Mouse (Mus musculus): Measurements from ENCODE around the gene Vps25. TPM values are rescaled to one million over a fixed set of nuclear protein-coding genes. Genes with fewer than 3 reads are reported as not detected.

Vps25 gene
- polyA plus RNA-seq, 1 experiment from 2014 or later = 120 TPM

- Histone ChIP-seq H3K36me3 (ENCODE audit: control insufficient read depth, insufficient read depth, low read length) (peaks cover 20% of the 10 kb centered on the region), H3K4me2 (ENCODE audit: low read depth, severe bottlenecking) (no peak overlapping the region), H3K4me1 (ENCODE audit: control insufficient read depth, insufficient read depth, low read length) (no peaks in the 10 kb centered on the region), H3K27ac (replicated peaks; ENCODE audit: low read depth, low read length) (no peak overlapping the region), H3K27me3 (ENCODE audit: control insufficient read depth, insufficient read depth, low read length) (no peaks in the 10 kb centered on the region), H3K9ac (ENCODE audit: low read length) (no peak overlapping the region), H3K9me3 (ENCODE audit: control insufficient read depth, low read length) (no peaks in the 10 kb centered on the region), H3K4me3 (ENCODE audit: low read depth, low read length) (no peak overlapping the region)
- 93% methylated on average over 8 of the region's 8 CpGs for WGBS
- DNase-seq (ENCODE audit: low spot score) (no peak), ATAC-seq (ENCODE audit: insufficient number of reproducible peaks, low FRiP score, low TSS enrichment, low read depth) (no peak)
These were observed 41.7 kb downstream of the Vps25 start for GRCm38 (mm10) chr11:101295191-101295590.

DNA sequence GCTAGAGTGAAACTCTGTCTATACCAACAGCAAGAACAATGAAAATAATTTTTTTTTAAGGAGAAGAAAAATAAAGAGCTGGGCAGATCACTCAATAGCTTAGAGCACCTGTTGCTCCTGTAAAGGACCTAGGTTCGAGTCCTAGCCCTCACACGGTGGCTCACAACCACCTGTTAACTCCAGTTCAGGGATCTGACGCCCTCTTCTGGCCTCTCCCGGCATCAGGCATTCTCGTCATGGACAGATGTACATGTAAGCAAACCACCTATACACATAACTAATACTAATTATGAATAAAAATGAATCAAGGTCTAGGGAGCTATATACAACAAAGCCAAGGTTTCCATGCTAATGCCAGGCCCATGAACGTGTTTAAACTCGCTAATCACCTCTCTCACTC lies 47.4 kb downstream of the Vps25 start:
- H3K4me1 ChIP-seq (ENCODE audit: control insufficient read depth, insufficient read depth, low read length) = peaks cover 5% of the 10 kb centered on the region
- no peaks in the 10 kb centered on the region for H3K9me3 ChIP-seq (ENCODE audit: control insufficient read depth, low read length)
- H3K36me3 ChIP-seq (ENCODE audit: control insufficient read depth, insufficient read depth, low read length) = peaks cover 6% of the 10 kb centered on the region
- H3K27ac ChIP-seq (replicated peaks; ENCODE audit: low read depth, low read length) = no peak overlapping the region
- ATAC-seq (ENCODE audit: insufficient number of reproducible peaks, low FRiP score, low TSS enrichment, low read depth) (no peak), DNase-seq (ENCODE audit: low spot score) (no peak)
- peak overlapping the region; percentile 99 for H3K4me2 ChIP-seq (ENCODE audit: low read depth, severe bottlenecking)
- H3K27me3 ChIP-seq (ENCODE audit: control insufficient read depth, insufficient read depth, low read length) = no peaks in the 10 kb centered on the region
- peak overlapping the region; percentile 94 for H3K4me3 ChIP-seq (ENCODE audit: low read depth, low read length)
- H3K9ac ChIP-seq (ENCODE audit: low read length) = 0 out of 2 replicates have a peak overlapping the region, but pooled peaks have one; percentile 83
- 68% methylated on average over 7 of the region's 7 CpGs for WGBS

DNA sequence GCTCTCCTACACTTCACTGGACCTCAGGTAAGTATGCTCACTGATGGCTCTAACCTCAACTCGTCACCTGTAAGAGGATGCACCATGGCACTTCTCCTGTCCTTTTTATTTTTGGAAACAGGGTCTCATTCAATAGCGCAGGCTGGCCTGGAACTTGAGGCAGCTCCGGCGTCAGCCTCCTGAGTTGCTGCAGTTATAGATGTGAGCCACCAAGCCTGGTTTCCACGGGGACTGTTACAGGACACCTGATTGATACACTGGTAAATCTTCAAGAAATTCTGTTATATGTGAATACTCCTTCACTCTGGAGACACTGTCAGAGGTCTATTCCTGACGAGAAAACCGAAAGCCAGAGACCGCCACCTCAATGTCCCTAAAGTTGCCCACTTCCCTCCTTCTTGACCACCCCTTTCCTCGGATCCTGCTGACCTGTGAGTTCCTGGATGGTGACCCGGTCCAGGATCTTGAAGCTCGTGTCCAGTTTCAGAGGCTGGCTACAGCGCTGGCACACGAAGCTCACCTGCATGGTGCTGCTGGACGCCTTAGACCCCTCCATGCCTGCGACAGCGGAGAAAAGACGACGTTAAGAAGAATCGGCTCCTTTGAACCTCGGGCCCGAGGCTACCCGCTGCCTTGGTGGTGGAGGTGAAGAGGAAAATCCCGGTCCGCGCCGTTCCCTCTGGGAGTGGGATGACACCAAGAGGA lies 47.9 kb downstream of the Vps25 start:
- H3K27me3 ChIP-seq (ENCODE audit: control insufficient read depth, insufficient read depth, low read length) = no peaks in the 10 kb centered on the region
- H3K4me2 ChIP-seq (ENCODE audit: low read depth, severe bottlenecking) = peak overlapping the region; percentile 99
- peaks cover 5% of the 10 kb centered on the region for H3K4me1 ChIP-seq (ENCODE audit: control insufficient read depth, insufficient read depth, low read length)
- ATAC-seq (ENCODE audit: insufficient number of reproducible peaks, low FRiP score, low TSS enrichment, low read depth) = peak; percentile 9; the same call in 1 of the 2 replicates
- H3K27ac ChIP-seq (replicated peaks; ENCODE audit: low read depth, low read length) = no peak overlapping the region
- peak overlapping the region; percentile 83 for H3K9ac ChIP-seq (ENCODE audit: low read length)
- no peak for DNase-seq (ENCODE audit: low spot score)
- WGBS = 14% methylated on average over 26 of the region's 26 CpGs
- peaks cover 6% of the 10 kb centered on the region for H3K36me3 ChIP-seq (ENCODE audit: control insufficient read depth, insufficient read depth, low read length)
- H3K9me3 ChIP-seq (ENCODE audit: control insufficient read depth, low read length) = no peaks in the 10 kb centered on the region
- peak overlapping the region; percentile 94 for H3K4me3 ChIP-seq (ENCODE audit: low read depth, low read length)

DNA sequence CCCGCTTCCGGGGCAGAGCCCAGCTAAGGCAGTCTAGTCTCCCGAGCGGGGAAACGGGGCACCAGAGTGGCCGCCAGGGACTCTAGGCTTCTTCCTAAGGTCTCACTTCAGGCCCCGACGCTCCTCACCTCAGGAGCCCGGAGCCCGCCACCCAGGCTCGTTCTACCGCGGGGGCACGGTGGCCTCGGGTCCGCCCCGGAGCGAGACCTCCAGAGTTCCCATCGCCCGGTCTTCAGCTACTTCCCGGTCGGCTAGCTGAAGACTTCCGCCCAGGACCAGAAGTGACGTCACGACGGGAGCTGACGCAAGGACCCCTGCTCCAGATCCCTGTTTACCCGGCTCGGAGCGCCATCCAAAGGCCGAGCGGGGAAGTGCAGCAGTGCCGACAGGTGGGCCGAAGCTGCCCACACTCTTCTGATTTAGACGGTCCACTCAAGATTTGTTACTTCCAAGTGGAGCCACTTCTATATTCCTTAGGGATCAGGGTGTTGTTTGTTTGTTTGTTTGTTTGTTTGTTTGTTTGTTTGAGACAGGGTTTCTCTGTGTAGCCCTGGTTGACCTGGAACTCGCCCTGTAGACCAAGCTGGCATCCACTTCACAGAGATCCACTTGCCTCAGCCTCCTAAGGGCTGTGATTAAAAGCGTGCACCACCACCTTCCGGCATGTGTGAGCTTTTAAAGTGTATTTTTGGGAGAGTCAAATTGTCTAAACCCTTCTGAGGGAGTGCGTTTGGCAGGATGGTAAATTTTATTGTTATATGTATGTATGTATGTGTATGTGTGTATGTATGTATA lies 48.7 kb downstream of the Vps25 start, which contains the start of gene Becn1:
Becn1 (minus strand) TSS at position 283 of the 795 bp plus-strand sequence.
- peak within 1 kb of the TSS; percentile 94 for H3K4me3 ChIP-seq (ENCODE audit: low read depth, low read length)
- WGBS = 7% methylated on average over 39 of the region's 39 CpGs
- peaks cover 5% of the 10 kb centered on the region for H3K4me1 ChIP-seq (ENCODE audit: control insufficient read depth, insufficient read depth, low read length)
- ATAC-seq (ENCODE audit: insufficient number of reproducible peaks, low FRiP score, low TSS enrichment, low read depth) (peak; percentile 83; the same call in 1 of the 2 replicates), DNase-seq (ENCODE audit: low spot score) (peak; percentile 99)
- H3K27me3 ChIP-seq (ENCODE audit: control insufficient read depth, insufficient read depth, low read length) = no peaks in the 10 kb centered on the region
- peak within 1 kb of the TSS; percentile 83 for H3K9ac ChIP-seq (ENCODE audit: low read length)
- no peak within 1 kb of the TSS for H3K27ac ChIP-seq (replicated peaks; ENCODE audit: low read depth, low read length)
- H3K36me3 ChIP-seq (ENCODE audit: control insufficient read depth, insufficient read depth, low read length) = peaks cover 6% of the 10 kb centered on the region
- H3K4me2 ChIP-seq (ENCODE audit: low read depth, severe bottlenecking) = peak within 1 kb of the TSS; percentile 99
- H3K9me3 ChIP-seq (ENCODE audit: control insufficient read depth, low read length) = no peaks in the 10 kb centered on the region

GRCm38 (mm10) chr11:101307744-101308143 lies 54.2 kb downstream of the Vps25 start:
- WGBS = 45% methylated on average over 5 of the region's 5 CpGs

More at GRCm38 (mm10) chr11:101307744-101308143, 54.2 kb downstream of the Vps25 start:
- Histone ChIP-seq H3K4me2 (ENCODE audit: low read depth, severe bottlenecking) (no peak overlapping the region), H3K4me1 (ENCODE audit: control insufficient read depth, insufficient read depth, low read length) (no peaks in the 10 kb centered on the region), H3K4me3 (ENCODE audit: low read depth, low read length) (no peak overlapping the region), H3K27me3 (ENCODE audit: control insufficient read depth, insufficient read depth, low read length) (no peaks in the 10 kb centered on the region), H3K36me3 (ENCODE audit: control insufficient read depth, insufficient read depth, low read length) (no peaks in the 10 kb centered on the region), H3K27ac (replicated peaks; ENCODE audit: low read depth, low read length) (no peak overlapping the region), H3K9me3 (ENCODE audit: control insufficient read depth, low read length) (no peaks in the 10 kb centered on the region), H3K9ac (ENCODE audit: low read length) (no peak overlapping the region)
- ATAC-seq (ENCODE audit: insufficient number of reproducible peaks, low FRiP score, low TSS enrichment, low read depth) = no peak
- DNase-seq (ENCODE audit: low spot score) = no peak

Other genes with a start within 250 kb of the Vps25 start
- gene Atp6v0a1, start 244.3 kb upstream of the Vps25 start, polyA plus RNA-seq (2014; fragmentation: Nextera tagmentation; extraction: Ambion mirVana) = 27.1 and 32.0 TPM in 2 replicates
- gene Naglu, start 183.7 kb upstream of the Vps25 start, polyA plus RNA-seq (2014; fragmentation: Nextera tagmentation; extraction: Ambion mirVana) = 5.2 and 5.3 TPM in 2 replicates
- gene Hsd17b1, start 175.3 kb upstream of the Vps25 start, polyA plus RNA-seq (2014; fragmentation: Nextera tagmentation; extraction: Ambion mirVana) = 0.15 TPM in 1 of 2 replicates, not detected in the other
- gene Coasy, start 171.1 kb upstream of the Vps25 start, polyA plus RNA-seq (2014; fragmentation: Nextera tagmentation; extraction: Ambion mirVana) = 40.5 and 49.4 TPM in 2 replicates
- gene Mlx, start 166.4 kb upstream of the Vps25 start, polyA plus RNA-seq (2014; fragmentation: Nextera tagmentation; extraction: Ambion mirVana) = 40.6 and 48.9 TPM in 2 replicates
- gene Psmc3ip, start 158.3 kb upstream of the Vps25 start, polyA plus RNA-seq (2014; fragmentation: Nextera tagmentation; extraction: Ambion mirVana) = 71.1 and 71.6 TPM in 2 replicates
- 10.3 and 10.8 TPM in 2 replicates for gene Retreg3, start 133.8 kb upstream of the Vps25 start, polyA plus RNA-seq (2014; fragmentation: Nextera tagmentation; extraction: Ambion mirVana)
- gene Tubg1, start 133.8 kb upstream of the Vps25 start, polyA plus RNA-seq (2014; fragmentation: Nextera tagmentation; extraction: Ambion mirVana) = 113 and 119 TPM in 2 replicates
- gene Tubg2, start 97.8 kb upstream of the Vps25 start, polyA plus RNA-seq (2014; fragmentation: Nextera tagmentation; extraction: Ambion mirVana) = 4.8 and 5.0 TPM in 2 replicates
- 0.04 and 0.21 TPM in 2 replicates for gene Cntnap1, start 83.2 kb upstream of the Vps25 start, polyA plus RNA-seq (2014; fragmentation: Nextera tagmentation; extraction: Ambion mirVana)
- gene Plekhh3, start 82.4 kb upstream of the Vps25 start, polyA plus RNA-seq (2014; fragmentation: Nextera tagmentation; extraction: Ambion mirVana) = 2.6 and 4.1 TPM in 2 replicates
- 0.13 TPM in 1 of 2 replicates, not detected in the other for gene Ccr10, start 78.3 kb upstream of the Vps25 start, polyA plus RNA-seq (2014; fragmentation: Nextera tagmentation; extraction: Ambion mirVana)
- 12.7 and 13.4 TPM in 2 replicates for gene Ezh1, start 27.2 kb upstream of the Vps25 start, polyA plus RNA-seq (2014; fragmentation: Nextera tagmentation; extraction: Ambion mirVana)
- 60.4 and 67.2 TPM in 2 replicates for gene Ramp2, start 7.7 kb upstream of the Vps25 start, polyA plus RNA-seq (2014; fragmentation: Nextera tagmentation; extraction: Ambion mirVana)
- 7.0 and 8.1 TPM in 2 replicates for gene Wnk4, start 6.9 kb downstream of the Vps25 start, polyA plus RNA-seq (2014; fragmentation: Nextera tagmentation; extraction: Ambion mirVana)
- 1.3 and 1.8 TPM in 2 replicates for gene Cntd1, start 25.3 kb downstream of the Vps25 start, polyA plus RNA-seq (2014; fragmentation: Nextera tagmentation; extraction: Ambion mirVana)
- gene Coa3, start 25.4 kb downstream of the Vps25 start, polyA plus RNA-seq (2014; fragmentation: Nextera tagmentation; extraction: Ambion mirVana) = 191 and 204 TPM in 2 replicates
- 135 and 139 TPM in 2 replicates for gene Becn1, start 48.6 kb downstream of the Vps25 start, polyA plus RNA-seq (2014; fragmentation: Nextera tagmentation; extraction: Ambion mirVana)
- gene Psme3, start 62.5 kb downstream of the Vps25 start, polyA plus RNA-seq (2014; fragmentation: Nextera tagmentation; extraction: Ambion mirVana) = 158 and 164 TPM in 2 replicates
- 1.5 and 1.9 TPM in 2 replicates for gene Aoc2, start 71.4 kb downstream of the Vps25 start, polyA plus RNA-seq (2014; fragmentation: Nextera tagmentation; extraction: Ambion mirVana)
- gene Aoc3, start 76.9 kb downstream of the Vps25 start, polyA plus RNA-seq (2014; fragmentation: Nextera tagmentation; extraction: Ambion mirVana) = not detected in 2 replicates
- not detected in 2 replicates for gene G6pc, start 113.9 kb downstream of the Vps25 start, polyA plus RNA-seq (2014; fragmentation: Nextera tagmentation; extraction: Ambion mirVana)
- 89.0 and 91.6 TPM in 2 replicates for gene Aarsd1, start 163.9 kb downstream of the Vps25 start, polyA plus RNA-seq (2014; fragmentation: Nextera tagmentation; extraction: Ambion mirVana)
- gene Gm27029, start 171.1 kb downstream of the Vps25 start, polyA plus RNA-seq (2014; fragmentation: Nextera tagmentation; extraction: Ambion mirVana) = 10.4 and 11.5 TPM in 2 replicates
- 13.3 and 14.4 TPM in 2 replicates for gene Rundc1, start 171.4 kb downstream of the Vps25 start, polyA plus RNA-seq (2014; fragmentation: Nextera tagmentation; extraction: Ambion mirVana)
- gene Ptges3l, start 171.6 kb downstream of the Vps25 start, polyA plus RNA-seq (2014; fragmentation: Nextera tagmentation; extraction: Ambion mirVana) = 4.3 and 4.5 TPM in 2 replicates
- 459 and 489 TPM in 2 replicates for gene Rpl27, start 188.6 kb downstream of the Vps25 start, polyA plus RNA-seq (2014; fragmentation: Nextera tagmentation; extraction: Ambion mirVana)
- 3.3 and 3.4 TPM in 2 replicates for gene Ifi35, start 194.7 kb downstream of the Vps25 start, polyA plus RNA-seq (2014; fragmentation: Nextera tagmentation; extraction: Ambion mirVana)
- 4.7 and 4.8 TPM in 2 replicates for gene Rnd2, start 211.3 kb downstream of the Vps25 start, polyA plus RNA-seq (2014; fragmentation: Nextera tagmentation; extraction: Ambion mirVana)
- gene Vat1, start 212.5 kb downstream of the Vps25 start, polyA plus RNA-seq (2014; fragmentation: Nextera tagmentation; extraction: Ambion mirVana) = 17.7 and 19.3 TPM in 2 replicates